Mouse (Mus musculus): ENCODE data around the gene Insl5.
A peak's percentile ranks its signal among the peaks of the same experiment; 100 is the strongest.

Insl5 gene

DNA sequence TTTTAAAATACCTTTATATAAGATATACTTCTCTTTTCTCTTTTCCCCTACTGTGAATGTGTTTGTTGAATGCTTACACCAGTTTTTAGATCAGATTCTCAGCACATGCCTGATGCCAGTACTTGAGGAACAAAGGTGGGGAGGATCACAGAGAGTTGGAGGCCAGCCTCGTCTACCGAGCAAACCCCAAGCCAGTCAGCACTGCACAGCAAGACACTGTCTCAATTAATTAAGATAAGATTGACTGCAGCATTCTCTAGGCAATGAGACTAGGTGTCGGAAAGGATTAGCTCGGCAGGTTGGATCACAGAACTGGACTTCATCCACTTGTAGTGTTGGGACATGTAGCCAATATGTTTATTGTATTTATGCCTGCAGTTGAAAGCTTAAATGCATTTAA is 39.3 kb downstream of the Insl5 start:
- H3K4me3 ChIP-seq (replicated peaks; ENCODE audit: low read length), result no peak overlapping the region
- no peak for TF ChIP-seq CTCF (conservative IDR thresholded peaks at IDR 0.05; ENCODE audit: low read length)
- TF ChIP-seq NANOG (IDR thresholded peaks at IDR 0.05; ENCODE audit: borderline replicate concordance, low read length), result no peak
- TF ChIP-seq POU5F1 (IDR thresholded peaks at IDR 0.05; ENCODE audit: borderline replicate concordance, low read length), result no peak
- peaks cover 18% of the 10 kb centered on the region for H3K27me3 ChIP-seq (ENCODE audit: insufficient read depth, low read length)
- peaks cover 12% of the 10 kb centered on the region for H3K4me1 ChIP-seq (replicated peaks; ENCODE audit: low read depth, low read length)
- H3K36me3 ChIP-seq (ENCODE audit: insufficient read depth, low read length), result no peaks in the 10 kb centered on the region
- no peaks in the 10 kb centered on the region for H3K9me3 ChIP-seq (ENCODE audit: low read length)

GRCm38 (mm10) chr4:102986917-102987316 is 39.7 kb downstream of the Insl5 start:
- Histone ChIP-seq H3K36me3 (ENCODE audit: insufficient read depth, low read length) (no peaks in the 10 kb centered on the region), H3K4me1 (replicated peaks; ENCODE audit: low read depth, low read length) (peaks cover 14% of the 10 kb centered on the region), H3K9me3 (ENCODE audit: low read length) (no peaks in the 10 kb centered on the region), H3K27me3 (ENCODE audit: insufficient read depth, low read length) (peaks cover 18% of the 10 kb centered on the region), H3K4me3 (replicated peaks; ENCODE audit: low read length) (no peak overlapping the region)
- TF ChIP-seq POU5F1 (IDR thresholded peaks at IDR 0.05; ENCODE audit: borderline replicate concordance, low read length) (no peak), CTCF (conservative IDR thresholded peaks at IDR 0.05; ENCODE audit: low read length) (peak; percentile 77)

DNA sequence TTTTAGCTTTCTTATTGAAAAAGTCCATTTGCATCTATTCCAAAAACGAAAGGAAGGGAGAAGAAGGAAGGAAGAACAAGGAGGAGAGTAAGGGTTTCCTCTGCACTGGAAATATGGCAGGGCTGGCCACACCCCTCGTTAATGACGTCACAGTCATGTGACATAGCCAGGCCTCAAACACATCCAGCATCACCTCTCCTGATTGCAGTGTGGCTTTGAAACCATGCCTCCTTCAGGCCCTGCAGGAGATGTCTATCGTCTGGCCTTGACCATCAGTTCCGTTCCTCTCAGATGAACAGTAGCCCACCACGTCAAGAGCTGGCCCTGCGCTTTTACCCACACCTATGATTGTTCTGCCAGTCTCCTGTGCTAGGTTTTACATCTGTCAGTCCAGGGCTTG is 40.5 kb downstream of the Insl5 start:
- no peak for TF ChIP-seq NANOG (IDR thresholded peaks at IDR 0.05; ENCODE audit: borderline replicate concordance, low read length)
- TF ChIP-seq CTCF (conservative IDR thresholded peaks at IDR 0.05; ENCODE audit: low read length), result no peak
- TF ChIP-seq POU5F1 (IDR thresholded peaks at IDR 0.05; ENCODE audit: borderline replicate concordance, low read length), result no peak
- H3K36me3 ChIP-seq (ENCODE audit: insufficient read depth, low read length), result no peaks in the 10 kb centered on the region
- H3K9me3 ChIP-seq (ENCODE audit: low read length), result no peaks in the 10 kb centered on the region
- H3K4me3 ChIP-seq (replicated peaks; ENCODE audit: low read length), result no peak overlapping the region
- H3K4me1 ChIP-seq (replicated peaks; ENCODE audit: low read depth, low read length), result peaks cover 20% of the 10 kb centered on the region
- H3K27me3 ChIP-seq (ENCODE audit: insufficient read depth, low read length), result peaks cover 18% of the 10 kb centered on the region

DNA sequence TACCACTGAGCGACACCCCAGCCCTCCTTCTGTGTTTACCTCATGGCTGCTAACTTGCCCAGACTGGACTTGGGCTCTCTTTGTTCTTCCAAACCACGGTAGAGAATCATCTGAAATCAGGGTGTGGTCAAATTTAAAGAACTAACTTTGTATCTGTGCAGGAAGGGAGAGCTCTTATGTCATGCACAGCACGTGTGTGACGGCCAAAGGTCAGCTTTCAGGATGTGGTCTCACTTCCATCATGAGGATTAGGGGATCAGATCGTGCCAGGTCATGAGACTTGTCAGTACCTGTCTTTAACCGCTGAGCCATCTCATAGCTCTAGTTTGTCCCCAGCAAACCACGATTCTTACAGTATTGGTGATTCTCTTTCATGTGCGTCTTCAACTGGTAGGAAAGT is 44.9 kb downstream of the Insl5 start:
- no peaks in the 10 kb centered on the region for H3K9me3 ChIP-seq (ENCODE audit: low read length)
- H3K27me3 ChIP-seq (ENCODE audit: insufficient read depth, low read length), result peaks cover 46% of the 10 kb centered on the region
- H3K4me1 ChIP-seq (replicated peaks; ENCODE audit: low read depth, low read length), result peaks cover 42% of the 10 kb centered on the region
- TF ChIP-seq CTCF (conservative IDR thresholded peaks at IDR 0.05; ENCODE audit: low read length) (no peak), NANOG (IDR thresholded peaks at IDR 0.05; ENCODE audit: borderline replicate concordance, low read length) (no peak), POU5F1 (IDR thresholded peaks at IDR 0.05; ENCODE audit: borderline replicate concordance, low read length) (no peak)
- H3K36me3 ChIP-seq (ENCODE audit: insufficient read depth, low read length), result no peaks in the 10 kb centered on the region
- no peak overlapping the region for H3K4me3 ChIP-seq (replicated peaks; ENCODE audit: low read length)

- H3K4me3 ChIP-seq (replicated peaks; ENCODE audit: low read length), result no peak overlapping the region
- H3K9me3 ChIP-seq (ENCODE audit: low read length), result no peaks in the 10 kb centered on the region
- H3K4me1 ChIP-seq (replicated peaks; ENCODE audit: low read depth, low read length), result peaks cover 41% of the 10 kb centered on the region
- no peak for TF ChIP-seq NANOG (IDR thresholded peaks at IDR 0.05; ENCODE audit: borderline replicate concordance, low read length)
- no peak for TF ChIP-seq POU5F1 (IDR thresholded peaks at IDR 0.05; ENCODE audit: borderline replicate concordance, low read length)
- no peak for TF ChIP-seq CTCF (conservative IDR thresholded peaks at IDR 0.05; ENCODE audit: low read length)
- H3K36me3 ChIP-seq (ENCODE audit: insufficient read depth, low read length), result no peaks in the 10 kb centered on the region
- peaks cover 52% of the 10 kb centered on the region for H3K27me3 ChIP-seq (ENCODE audit: insufficient read depth, low read length)
Measured at GRCm38 (mm10) chr4:102979385-102979784, 47.3 kb downstream of the Insl5 start.

GRCm38 (mm10) chr4:102978440-102978839 is 48.2 kb downstream of the Insl5 start, which contains the start of gene Tctex1d1:
Gene Tctex1d1 (plus strand): TSS chr4:102978606.
- no peaks in the 10 kb centered on the region for H3K36me3 ChIP-seq (ENCODE audit: insufficient read depth, low read length)
- TF ChIP-seq POU5F1 (IDR thresholded peaks at IDR 0.05; ENCODE audit: borderline replicate concordance, low read length) (no peak), NANOG (IDR thresholded peaks at IDR 0.05; ENCODE audit: borderline replicate concordance, low read length) (no peak), CTCF (conservative IDR thresholded peaks at IDR 0.05; ENCODE audit: low read length) (no peak)
- H3K4me1 ChIP-seq (replicated peaks; ENCODE audit: low read depth, low read length), result peaks cover 41% of the 10 kb centered on the region
- peak within 1 kb of the TSS; percentile 62 for H3K4me3 ChIP-seq (replicated peaks; ENCODE audit: low read length)
- H3K27me3 ChIP-seq (ENCODE audit: insufficient read depth, low read length), result peaks cover 46% of the 10 kb centered on the region
- no peaks in the 10 kb centered on the region for H3K9me3 ChIP-seq (ENCODE audit: low read length)

GRCm38 (mm10) chr4:102977778-102978321 is 48.8 kb downstream of the Insl5 start:
- no peak for TF ChIP-seq CTCF (conservative IDR thresholded peaks at IDR 0.05; ENCODE audit: low read length)
- TF ChIP-seq NANOG (IDR thresholded peaks at IDR 0.05; ENCODE audit: borderline replicate concordance, low read length), result no peak
- TF ChIP-seq POU5F1 (IDR thresholded peaks at IDR 0.05; ENCODE audit: borderline replicate concordance, low read length), result no peak
- H3K4me3 ChIP-seq (replicated peaks; ENCODE audit: low read length), result no peak overlapping the region
- H3K4me1 ChIP-seq (replicated peaks; ENCODE audit: low read depth, low read length), result peaks cover 44% of the 10 kb centered on the region
- H3K27me3 ChIP-seq (ENCODE audit: insufficient read depth, low read length), result peaks cover 43% of the 10 kb centered on the region
- H3K9me3 ChIP-seq (ENCODE audit: low read length), result no peaks in the 10 kb centered on the region
- no peaks in the 10 kb centered on the region for H3K36me3 ChIP-seq (ENCODE audit: insufficient read depth, low read length)

GRCm38 (mm10) chr4:102976290-102977275 is 50.1 kb downstream of the Insl5 start:
- H3K27me3 ChIP-seq (ENCODE audit: insufficient read depth, low read length), result peaks cover 47% of the 10 kb centered on the region
- TF ChIP-seq NANOG (IDR thresholded peaks at IDR 0.05; ENCODE audit: borderline replicate concordance, low read length) (peak; percentile 99), CTCF (conservative IDR thresholded peaks at IDR 0.05; ENCODE audit: low read length) (no peak), POU5F1 (IDR thresholded peaks at IDR 0.05; ENCODE audit: borderline replicate concordance, low read length) (no peak)
- H3K36me3 ChIP-seq (ENCODE audit: insufficient read depth, low read length), result no peaks in the 10 kb centered on the region
- H3K4me1 ChIP-seq (replicated peaks; ENCODE audit: low read depth, low read length), result peaks cover 34% of the 10 kb centered on the region
- H3K9me3 ChIP-seq (ENCODE audit: low read length), result no peaks in the 10 kb centered on the region
- no peak overlapping the region for H3K4me3 ChIP-seq (replicated peaks; ENCODE audit: low read length)
